Mouse (Mus musculus): ENCODE measurements around the gene Tor2a.

Tor2a gene

DNA sequence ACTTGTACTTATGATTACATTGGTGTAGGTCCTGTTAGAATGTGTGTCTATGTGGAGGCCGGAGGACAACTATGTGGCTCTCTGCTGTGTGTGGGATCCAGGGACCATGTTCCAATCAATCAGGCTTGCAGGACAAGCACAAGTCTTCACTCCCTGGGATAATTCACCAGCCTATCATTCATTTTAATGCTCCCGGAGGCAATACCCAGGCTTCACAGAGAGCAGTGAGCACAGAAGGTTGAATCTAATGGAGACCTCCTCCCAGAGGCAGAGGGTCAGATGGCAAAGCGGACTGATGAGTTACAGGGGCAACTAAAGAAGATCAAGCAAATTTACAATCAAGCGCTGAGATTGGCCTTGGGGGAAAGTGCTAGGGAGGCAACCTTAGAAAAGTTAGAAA is 27.5 kb upstream of the Tor2a start:
- no peak for DNase-seq (ENCODE audit: low read depth, low spot score)

DNA sequence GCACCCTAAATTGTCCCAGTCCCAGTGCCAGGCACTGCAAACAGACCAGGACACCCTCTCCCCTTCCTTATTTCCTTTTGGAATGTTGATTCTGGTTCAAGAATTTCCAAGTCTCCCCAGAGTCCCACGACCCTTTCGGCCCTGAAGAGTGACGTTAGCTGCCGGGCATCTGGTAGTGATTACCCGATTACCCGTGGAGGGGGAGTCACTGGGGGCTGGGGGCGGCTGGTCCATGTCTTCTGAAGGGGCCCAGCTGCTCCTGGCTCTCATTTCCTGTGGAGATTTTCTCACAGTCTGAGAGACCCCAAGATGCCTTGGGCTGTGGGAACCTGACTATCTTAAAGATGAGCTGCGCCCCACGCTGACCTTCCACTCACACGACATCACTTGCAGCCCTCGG is 26.2 kb upstream of the Tor2a start:
- no peak for DNase-seq (ENCODE audit: low read depth, low spot score)

DNA sequence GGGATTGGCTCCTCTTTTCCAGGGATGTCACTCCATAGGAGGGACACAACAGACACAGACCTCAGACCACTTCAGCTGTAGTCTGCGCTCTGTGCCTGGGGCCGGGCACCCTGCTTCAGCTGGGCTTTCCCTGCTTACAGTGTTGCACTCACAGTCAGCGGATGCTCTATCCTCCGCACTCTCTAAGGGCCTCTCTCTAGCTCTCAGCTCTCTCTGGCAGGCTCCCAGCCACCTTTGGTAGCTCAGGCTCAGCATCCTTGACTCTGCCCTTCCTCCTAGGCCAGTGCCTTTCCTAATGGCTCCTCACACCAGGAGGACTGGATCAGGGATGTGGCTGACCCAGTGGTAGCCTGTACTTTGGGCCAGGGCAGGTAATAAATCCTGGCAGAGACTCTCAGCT is 25.1 kb upstream of the Tor2a start:
- DNase-seq (ENCODE audit: low read depth, low spot score): no peak

- DNase-seq (ENCODE audit: low read depth, low spot score): no peak
Observed at GRCm38 (mm10) chr2:32732695-32733094, 24.3 kb upstream of the Tor2a start.

- DNase-seq (ENCODE audit: low read depth, low spot score): no peak
Observed at GRCm38 (mm10) chr2:32734480-32734879, 22.6 kb upstream of the Tor2a start.

DNA sequence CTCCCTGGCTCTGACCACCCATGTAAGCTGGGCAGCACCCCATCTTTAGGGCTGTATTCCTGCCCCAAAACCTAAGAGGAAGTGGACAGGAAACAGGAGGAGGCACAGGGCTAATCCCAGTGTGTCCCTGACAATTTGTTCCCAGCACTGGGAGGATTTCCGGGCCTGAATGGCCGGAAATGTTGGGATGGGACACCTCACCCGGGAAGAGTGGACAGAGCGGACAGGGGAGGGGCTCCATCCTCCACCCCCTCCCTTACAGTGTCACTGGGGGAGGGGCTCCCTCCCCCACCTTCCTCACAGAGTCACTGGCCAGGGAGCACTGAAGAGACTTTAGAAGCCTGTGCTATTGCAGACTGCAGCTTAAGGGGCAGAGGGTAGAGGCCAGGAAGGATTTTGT is 22.1 kb upstream of the Tor2a start:
- DNase-seq (ENCODE audit: low read depth, low spot score): no peak

DNA sequence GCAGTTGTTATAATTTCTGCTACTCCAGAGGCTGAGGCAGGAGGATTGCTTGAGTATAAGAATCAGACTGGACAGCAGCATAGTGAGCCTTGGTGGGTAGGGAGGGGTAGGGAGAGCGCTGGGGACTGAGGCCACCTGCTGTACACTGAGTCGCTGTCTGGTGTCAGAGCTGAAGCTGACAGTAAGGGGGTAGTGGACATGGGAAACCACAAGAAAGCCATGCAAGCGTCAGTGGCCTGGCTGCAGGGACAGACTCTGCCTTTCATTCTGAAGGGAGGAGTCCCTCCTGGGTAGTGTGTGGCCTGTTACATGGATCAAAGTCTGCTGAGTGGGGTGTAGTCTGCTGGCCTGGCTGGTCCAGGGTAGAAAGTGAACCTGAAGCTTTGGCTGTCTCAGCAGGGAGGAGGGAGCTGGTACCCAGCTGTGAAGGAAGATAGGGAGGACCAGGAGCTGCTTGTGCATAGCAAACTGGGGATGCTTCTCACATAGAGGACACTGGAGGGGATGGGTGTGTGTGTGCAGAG is 20.7 kb upstream of the Tor2a start:
- DNase-seq (ENCODE audit: low read depth, low spot score): no peak

DNA sequence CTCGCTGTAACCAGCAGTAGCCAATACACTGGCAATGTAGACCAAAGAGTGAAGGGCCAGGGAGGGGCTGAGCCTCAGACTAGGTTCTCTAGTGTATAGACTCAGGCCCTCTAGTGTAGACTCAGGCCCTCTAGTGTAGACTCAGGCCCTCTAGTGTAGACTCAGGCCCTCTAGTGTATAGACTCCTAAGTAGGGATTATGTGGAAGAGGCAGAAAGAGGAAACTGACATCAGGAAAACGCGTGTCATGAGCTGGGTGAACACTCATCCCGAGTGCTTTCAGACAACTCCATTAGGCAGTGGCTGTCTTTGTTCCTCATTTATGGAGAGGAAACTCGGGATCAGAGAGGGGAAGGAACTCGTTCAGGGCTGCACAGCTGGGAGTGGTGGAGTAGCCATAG is 20.0 kb upstream of the Tor2a start:
- no peak for DNase-seq (ENCODE audit: low read depth, low spot score)

- DNase-seq (ENCODE audit: low read depth, low spot score): no peak
Observed at GRCm38 (mm10) chr2:32739311-32739710, 17.7 kb upstream of the Tor2a start.

DNA sequence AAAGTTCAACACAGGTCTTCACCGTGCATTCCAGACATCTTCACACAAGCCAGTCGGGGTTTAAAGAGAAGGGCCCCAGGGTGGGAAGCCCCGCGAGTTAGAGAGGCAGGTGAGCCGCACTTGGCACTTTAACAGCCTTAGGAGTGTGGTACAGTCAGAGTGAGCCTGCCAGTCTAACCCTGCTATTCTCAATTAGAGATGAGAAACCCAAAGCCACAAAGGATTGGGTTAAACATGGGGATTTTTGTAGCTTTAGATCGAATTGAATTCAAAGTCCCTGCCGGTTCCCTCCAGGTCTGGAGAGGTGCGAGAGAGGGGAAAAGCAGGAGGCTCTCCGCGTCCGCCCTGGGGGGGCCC is 16.1 kb upstream of the Tor2a start, which contains the start of gene 6330409D20Rik:
Gene 6330409D20Rik (minus strand): TSS at position 101 of the 357 bp plus-strand sequence.
- no peak for DNase-seq (ENCODE audit: low read depth, low spot score)

DNA sequence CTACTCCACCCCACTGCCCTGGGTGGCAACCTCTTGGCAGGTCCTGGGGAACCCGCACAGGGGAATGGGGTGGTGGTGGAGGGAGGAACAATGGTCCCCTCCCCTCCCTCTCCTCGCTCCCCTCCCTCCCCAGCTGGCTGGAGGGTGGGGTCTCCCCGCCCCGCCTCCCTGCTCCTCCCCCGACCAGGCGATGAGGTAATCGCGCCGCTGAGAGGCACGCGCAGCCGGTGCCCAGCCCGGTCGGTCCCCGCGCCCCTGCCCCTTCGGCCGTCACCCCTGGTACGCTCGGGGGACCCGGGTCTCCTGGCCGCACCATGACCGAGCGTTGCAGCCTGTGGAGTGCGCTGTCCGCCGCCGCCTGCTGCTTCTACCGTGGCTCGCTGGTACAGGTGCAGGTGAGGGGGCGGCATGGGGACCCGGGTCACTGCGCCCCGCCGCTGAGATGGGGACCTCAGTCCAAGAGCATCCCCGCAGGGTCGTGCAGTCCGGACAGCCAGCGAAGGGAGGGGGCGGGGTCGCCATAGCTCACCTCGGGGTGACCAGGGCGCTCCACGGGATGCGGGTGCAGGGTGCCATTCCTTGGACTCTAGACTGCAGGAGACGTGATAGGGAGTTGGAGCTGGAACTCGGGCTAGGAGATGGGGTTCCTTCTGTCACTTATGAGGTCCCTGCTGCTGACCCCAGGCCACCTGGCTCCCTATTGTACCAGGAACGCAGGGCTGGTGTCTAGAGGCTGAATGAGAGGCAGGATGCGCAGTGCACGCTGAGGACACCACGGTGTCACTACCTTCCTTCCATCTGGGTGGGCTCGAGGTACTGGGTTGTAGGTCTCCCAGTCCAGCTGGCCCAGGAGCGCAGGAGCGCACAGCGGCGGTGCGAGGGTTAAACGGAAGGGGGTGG is 15.5 kb upstream of the Tor2a start:
- peak; percentile 62 for DNase-seq (ENCODE audit: low read depth, low spot score)

- DNase-seq (ENCODE audit: low read depth, low spot score): peak; percentile 51
Observed at GRCm38 (mm10) chr2:32742173-32742531, 14.9 kb upstream of the Tor2a start.

GRCm38 (mm10) chr2:32744272-32744982 is 12.6 kb upstream of the Tor2a start:
- no peak for DNase-seq (ENCODE audit: low read depth, low spot score)

DNA sequence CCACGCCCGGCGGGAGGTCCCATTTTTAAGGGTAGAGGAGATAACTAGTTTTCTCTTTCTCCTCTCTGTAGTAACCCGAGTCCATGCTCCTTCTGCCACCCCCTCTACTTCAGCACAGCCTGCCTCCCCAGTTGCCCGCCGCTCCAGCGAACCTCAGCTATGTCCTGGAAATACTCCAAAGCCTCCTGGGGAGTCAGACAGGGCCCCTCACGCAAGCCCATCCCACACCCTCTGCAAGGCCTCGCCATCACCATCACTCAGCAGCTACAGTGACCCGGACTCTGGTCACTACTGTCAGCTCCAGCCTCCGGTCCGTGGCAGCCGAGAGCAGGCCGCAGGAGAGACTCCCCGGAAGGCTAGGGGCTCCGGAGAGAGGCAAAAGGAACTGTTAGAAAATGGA is 8.0 kb upstream of the Tor2a start:
- no peak for DNase-seq (ENCODE audit: low read depth, low spot score)

DNA sequence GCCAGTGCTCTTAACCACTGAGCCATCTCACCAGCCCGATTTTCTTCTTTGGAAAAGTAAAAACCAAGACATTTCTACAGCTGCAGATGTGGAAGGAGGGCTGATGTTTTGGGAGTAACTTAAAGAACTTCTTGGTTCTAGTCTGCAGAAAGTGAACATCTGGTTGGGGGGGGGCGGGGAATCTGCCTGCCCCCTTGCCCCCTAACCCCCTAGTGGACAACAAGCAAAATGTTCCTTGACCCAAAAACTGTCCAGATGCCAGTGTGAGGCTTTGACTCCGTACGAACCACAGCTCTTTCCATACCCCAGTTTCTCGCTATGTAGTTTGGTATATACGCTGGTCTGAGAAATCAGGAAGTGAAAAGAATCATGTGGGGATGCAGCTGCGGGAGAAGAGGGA is 6.8 kb upstream of the Tor2a start:
- peak; percentile 54 for DNase-seq (ENCODE audit: low read depth, low spot score)

DNA sequence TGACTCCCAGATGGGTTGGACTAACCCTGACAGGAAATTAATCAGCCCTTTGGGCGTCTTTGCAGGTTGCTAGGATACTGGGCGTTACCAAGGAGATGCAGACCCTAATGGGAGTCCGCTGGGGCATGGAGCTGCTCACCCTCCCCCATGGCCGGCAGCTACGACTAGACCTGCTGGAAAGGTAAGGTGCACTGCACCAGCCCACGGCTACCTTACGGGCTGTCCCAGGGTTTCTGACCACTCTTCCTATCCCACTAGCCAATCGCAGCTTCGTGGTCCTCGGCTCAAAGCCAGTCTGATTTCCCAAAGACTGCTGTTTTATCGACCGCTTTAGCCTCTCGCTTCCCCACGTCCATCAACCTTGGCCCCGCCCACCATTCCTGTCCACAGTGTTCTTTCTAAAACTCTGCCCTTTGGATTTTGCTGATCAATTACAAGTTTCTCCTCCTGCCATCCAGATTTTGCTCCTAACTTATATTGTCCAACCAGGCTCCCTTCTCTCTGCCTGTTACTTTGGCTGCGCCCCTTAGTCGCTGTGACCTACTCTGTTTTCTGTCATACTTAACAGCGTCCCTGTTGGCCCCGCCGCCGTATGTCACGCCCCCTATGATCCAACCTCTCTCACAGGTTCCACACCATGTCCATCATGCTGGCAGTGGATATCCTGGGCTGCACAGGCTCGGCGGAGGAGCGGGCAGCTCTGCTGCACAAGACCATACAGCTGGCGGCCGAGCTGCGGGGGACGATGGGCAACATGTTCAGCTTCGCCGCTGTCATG is 6.0 kb upstream of the Tor2a start:
- peak; percentile 87 for DNase-seq (ENCODE audit: low read depth, low spot score)

- DNase-seq (ENCODE audit: low read depth, low spot score): no peak
Observed at GRCm38 (mm10) chr2:32751665-32752033, 5.4 kb upstream of the Tor2a start.

- no peak for DNase-seq (ENCODE audit: low read depth, low spot score)
Observed at GRCm38 (mm10) chr2:32752181-32752580, 4.9 kb upstream of the Tor2a start.

DNA sequence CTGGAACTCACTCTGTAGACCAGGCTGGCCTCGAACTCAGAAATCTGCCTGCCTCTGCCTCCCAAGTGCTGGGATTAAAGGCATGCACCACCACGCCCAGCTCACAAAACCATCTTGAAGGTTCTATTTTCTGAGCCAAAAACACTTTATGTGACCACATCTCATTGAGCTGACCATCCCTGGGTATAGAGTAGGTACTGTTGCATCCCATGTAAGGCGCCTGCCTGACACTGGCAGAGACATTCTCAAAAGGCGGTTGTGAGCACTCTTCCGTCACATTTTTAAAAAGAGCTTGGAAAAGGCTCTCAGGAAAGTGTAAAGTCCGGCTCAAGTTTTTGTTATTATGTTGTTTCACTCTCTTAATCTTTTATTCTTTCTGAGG is 369 bp upstream of the Tor2a start:
- DNase-seq (ENCODE audit: low read depth, low spot score): no peak

GRCm38 (mm10) chr2:32758503-32758902 is 1.5 kb downstream of the Tor2a start:
- no peak for DNase-seq (ENCODE audit: low read depth, low spot score)

- no peak for DNase-seq (ENCODE audit: low read depth, low spot score)
Observed at GRCm38 (mm10) chr2:32759001-32759400, 2.0 kb downstream of the Tor2a start.

GRCm38 (mm10) chr2:32761361-32761760 is 4.3 kb downstream of the Tor2a start:
- DNase-seq (ENCODE audit: low read depth, low spot score): no peak
